Mouse (Mus musculus) adrenal gland, adult 2 months (tissue): ENCODE measurements at regions not wholly inside any gene's neighbourhood (a gene's known extent, or its start where the extent isn't known, plus 50 kb on each side); places are given as distances from the start of the nearest gene placed in this dataset.

Experiments
- DNase-seq: peaks from one replicate; pipeline ENCODE4 v3.0.0; 2021

- DNase-seq, result no peak
Measured at GRCm38 (mm10) chr6:67151515-67151914, 86.5 kb upstream of the Serbp1 start.

- no peak for DNase-seq
Measured at GRCm38 (mm10) chr6:67149425-67149824, 88.6 kb upstream of the Serbp1 start.

GRCm38 (mm10) chr6:67146708-67147107 lies 91.3 kb upstream of the Serbp1 start:
- no peak for DNase-seq

- DNase-seq, result no peak
Measured at GRCm38 (mm10) chr6:67145969-67146368, 92.0 kb upstream of the Serbp1 start.

GRCm38 (mm10) chr6:67144946-67145716 lies 92.8 kb upstream of the Serbp1 start:
- no peak for DNase-seq

- peak; percentile 78 for DNase-seq
Measured at GRCm38 (mm10) chr6:67142179-67142578, 95.8 kb upstream of the Serbp1 start.

- no peak for DNase-seq
Measured at GRCm38 (mm10) chr6:67140645-67141250, 97.2 kb upstream of the Serbp1 start.

GRCm38 (mm10) chr6:67139012-67139375 lies 99.0 kb upstream of the Serbp1 start:
- peak; percentile 84 for DNase-seq

- peak; percentile 62 for DNase-seq
Measured at GRCm38 (mm10) chr6:67138302-67139011, 99.5 kb upstream of the Serbp1 start.

GRCm38 (mm10) chr6:67137482-67137881 lies 100.2 kb upstream of the Gadd45a start:
- DNase-seq, result no peak

- no peak for DNase-seq
Measured at GRCm38 (mm10) chr6:67134915-67135314, 97.7 kb upstream of the Gadd45a start.

GRCm38 (mm10) chr6:67130540-67131301 lies 93.5 kb upstream of the Gadd45a start:
- DNase-seq, result no peak

- no peak for DNase-seq
Measured at GRCm38 (mm10) chr6:67129626-67130025, 92.4 kb upstream of the Gadd45a start.

- DNase-seq, result no peak
Measured at GRCm38 (mm10) chr6:67128503-67129463, 91.5 kb upstream of the Gadd45a start.

- peak; percentile 54 for DNase-seq
Measured at GRCm38 (mm10) chr6:67127727-67128126, 90.5 kb upstream of the Gadd45a start.

GRCm38 (mm10) chr6:67125715-67126312 lies 88.6 kb upstream of the Gadd45a start:
- no peak for DNase-seq

GRCm38 (mm10) chr6:67124089-67124488 lies 86.8 kb upstream of the Gadd45a start:
- no peak for DNase-seq

- no peak for DNase-seq
Measured at GRCm38 (mm10) chr6:67123071-67123470, 85.8 kb upstream of the Gadd45a start.

- DNase-seq, result no peak
Measured at GRCm38 (mm10) chr6:67116306-67116705, 79.0 kb upstream of the Gadd45a start.

- DNase-seq, result no peak
Measured at GRCm38 (mm10) chr6:67115505-67116303, 78.4 kb upstream of the Gadd45a start.
